Mouse (Mus musculus) stomach, embryonic 15.5 days (tissue): ENCODE measurements around the gene Rrp36. TPM values are rescaled to one million over a fixed set of nuclear protein-coding genes. Genes with fewer than 3 reads are reported as not detected.

Experiments used
- ATAC-seq: fragments of 200-750 bp; cut with Nextera tagmentation; 2 replicates; pipeline ENCODE4 v1.8.0; 2017; ENCODE audit warnings: low read depth, moderate number of reproducible peaks, moderate TSS enrichment; ENCODE audit not compliant: insufficient read depth, low FRiP score
- H3K27ac ChIP-seq: fragments of 300-500 bp; sonication (generic); 2 replicates; pipeline ENCODE4 v1.5.1; 2015; ENCODE audit warnings: mild to moderate bottlenecking, inconsistent platforms
- H3K27me3 ChIP-seq: fragments of 300-500 bp; sonication (generic); replicated peaks from 2 replicates; pipeline ENCODE4 v1.6.1; 2015; ENCODE audit warnings: inconsistent platforms
- H3K36me3 ChIP-seq: fragments of 300-500 bp; sonication (generic); 2 replicates; pipeline ENCODE4 v1.6.1; 2015; ENCODE audit warnings: inconsistent platforms
- H3K4me1 ChIP-seq: fragments of 300-500 bp; sonication (generic); 2 replicates; pipeline ENCODE4 v1.6.1; 2015; ENCODE audit warnings: inconsistent platforms
- H3K4me2 ChIP-seq: fragments of 300-500 bp; sonication (generic); 2 replicates; pipeline ENCODE4 v1.6.1; 2015; ENCODE audit warnings: mild to moderate bottlenecking, inconsistent platforms
- H3K4me3 ChIP-seq: fragments of 300-500 bp; sonication (generic); replicated peaks from 2 replicates; pipeline ENCODE4 v1.5.1; 2015; ENCODE audit warnings: inconsistent platforms
- H3K9ac ChIP-seq: fragments of 300-500 bp; sonication (generic); 2 replicates; pipeline ENCODE4 v1.6.1; 2015; ENCODE audit warnings: inconsistent platforms
- H3K9me3 ChIP-seq: fragments of 300-500 bp; sonication (generic); 2 replicates; pipeline ENCODE4 v1.6.1; 2016; ENCODE audit warnings: inconsistent platforms
- WGBS: fragments of 180-500 bp; shearing (Covaris S2); methylation state at CpG from one replicate; pipeline ENCODE4 v1.1.7; 2015; 5-methylcytosine and 5-hydroxymethylcytosine counted together
- polyA plus RNA-seq: library from polyadenylated mRNA; unstranded; fragments of >200 nt; fragmentation: Nextera tagmentation; extraction: Ambion mirVana; gene quantifications from 2 replicates; pipeline ENCODE4 v1.2.1, GENCODE M21; 2015

Rrp36 gene
- polyA plus RNA-seq, 1 experiment from 2014 or later: 53.2 TPM

DNA sequence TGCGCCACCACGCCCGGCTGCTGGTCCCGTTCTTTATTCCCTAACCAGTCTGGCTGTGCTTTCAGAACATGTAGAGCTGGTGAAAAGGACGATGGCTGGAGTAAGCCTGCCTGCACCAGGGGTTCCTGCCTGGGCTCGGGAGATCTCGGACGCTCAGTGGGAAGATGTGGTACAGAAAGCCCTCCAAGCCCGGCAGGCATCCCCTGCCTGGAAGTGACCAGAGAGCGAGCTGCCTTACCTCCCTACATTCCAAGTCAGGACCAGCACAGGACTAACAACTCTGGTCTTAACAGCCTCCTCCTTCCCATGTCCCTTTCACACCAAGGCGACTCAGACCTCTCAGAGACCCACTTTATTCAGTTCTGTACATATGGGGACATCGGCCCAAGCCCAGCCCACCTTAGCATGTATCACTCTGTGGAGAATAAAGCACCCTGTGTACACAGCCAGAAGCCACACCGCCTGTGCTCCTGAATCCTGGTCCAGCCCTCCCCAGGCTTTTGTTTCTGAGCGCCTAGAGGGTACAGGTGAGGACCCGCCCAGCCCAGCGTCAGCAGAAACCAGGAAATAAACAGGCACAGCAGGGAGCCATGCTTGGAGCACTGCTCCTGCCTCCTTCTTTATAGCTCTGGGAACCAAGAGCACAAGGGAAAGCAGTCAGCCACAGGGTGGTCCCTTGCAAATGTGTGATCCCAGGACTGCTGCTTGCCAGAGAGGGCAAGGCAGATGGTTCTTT lies 8.7 kb upstream of the Rrp36 start:
- Histone ChIP-seq H3K36me3 (peaks cover 44% of the 10 kb centered on the region), H3K9ac (no peak overlapping the region), H3K4me3 (no peak overlapping the region), H3K27ac (peak overlapping the region; percentile 54; the same call in 1 of the 2 replicates), H3K4me1 (peaks cover 26% of the 10 kb centered on the region), H3K4me2 (no peak overlapping the region), H3K9me3 (no peaks in the 10 kb centered on the region), H3K27me3 (no peaks in the 10 kb centered on the region)
- 79% methylated on average over 16 of the region's 16 CpGs for WGBS
- no peak for ATAC-seq

DNA sequence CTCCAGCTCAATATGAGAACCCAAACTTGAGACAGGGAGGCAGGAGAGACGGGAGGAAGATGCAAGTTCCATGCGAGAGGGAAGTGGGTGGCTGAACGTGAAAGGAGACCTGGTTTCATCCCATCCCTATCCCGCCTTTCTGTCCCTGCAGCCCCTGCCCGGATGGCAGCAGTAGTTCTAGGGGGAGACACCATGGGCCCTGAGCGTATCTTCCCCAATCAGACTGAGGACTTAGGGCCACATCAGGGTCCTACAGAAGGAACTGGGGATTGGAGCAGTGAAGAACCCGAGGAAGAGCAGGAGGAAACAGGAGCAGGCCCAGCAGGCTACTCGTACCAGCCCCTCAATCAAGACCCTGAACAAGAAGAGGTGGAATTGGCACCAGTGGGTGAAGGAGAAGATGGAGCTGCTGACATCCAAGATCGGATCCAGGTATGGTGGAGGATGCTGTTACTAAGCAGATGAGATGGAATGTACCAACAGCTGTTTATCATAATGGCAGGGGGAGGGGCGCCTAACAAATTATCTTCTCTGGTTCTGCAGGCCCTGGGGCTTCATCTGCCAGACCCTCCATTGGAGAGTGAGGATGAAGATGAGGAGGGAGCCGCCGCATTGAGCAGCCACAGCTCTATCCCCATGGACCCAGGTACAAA lies 7.4 kb upstream of the Rrp36 start:
- peaks cover 49% of the 10 kb centered on the region for H3K36me3 ChIP-seq
- peak overlapping the region; percentile 97 for H3K4me3 ChIP-seq
- peak overlapping the region; percentile 19 for H3K27ac ChIP-seq
- H3K9ac ChIP-seq: peak overlapping the region; percentile 33
- H3K4me2 ChIP-seq: peak overlapping the region; percentile 81
- H3K4me1 ChIP-seq: peaks cover 26% of the 10 kb centered on the region
- WGBS: 24% methylated on average over 12 of the region's 12 CpGs
- no peaks in the 10 kb centered on the region for H3K27me3 ChIP-seq
- no peaks in the 10 kb centered on the region for H3K9me3 ChIP-seq
- ATAC-seq: no peak

DNA sequence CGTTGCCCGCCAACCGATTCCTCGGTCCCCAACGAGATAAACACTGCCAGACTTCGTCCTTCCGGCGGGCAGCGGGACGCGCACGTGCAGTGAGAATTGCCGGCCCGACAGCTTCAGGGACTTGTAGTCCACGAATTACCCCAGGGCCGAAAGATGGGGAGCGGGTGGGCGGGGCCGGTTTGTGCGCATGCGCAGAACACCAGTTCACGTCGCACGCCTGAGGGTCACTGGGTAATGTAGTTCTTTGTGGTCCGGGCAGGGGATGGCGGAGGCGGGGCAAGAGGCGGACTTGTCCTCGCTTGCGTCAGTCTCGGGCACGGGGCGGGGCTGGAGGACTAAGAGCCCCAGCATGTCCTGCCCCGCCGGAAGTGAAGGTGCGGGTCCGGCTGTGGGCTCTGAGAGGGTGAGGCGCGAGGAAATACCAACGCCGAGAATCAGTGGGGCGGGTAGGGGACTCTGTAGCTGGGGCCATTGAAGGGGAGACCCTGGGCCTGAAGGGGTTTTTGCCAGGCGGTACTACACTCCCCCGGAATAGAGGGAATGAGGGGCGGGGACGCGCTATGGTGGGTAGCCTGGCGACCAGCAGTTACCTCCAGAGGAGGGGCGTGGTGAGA lies 6.7 kb upstream of the Rrp36 start, which contains the start of gene Klhdc3:
Gene Klhdc3, minus strand, starts transcription at position 155 of the 614 bp plus-strand sequence.
- ATAC-seq: peak; percentile 96
- peak within 1 kb of the TSS; percentile 95 for H3K27ac ChIP-seq
- H3K27me3 ChIP-seq: no peaks in the 10 kb centered on the region
- peak within 1 kb of the TSS; percentile 61 for H3K9ac ChIP-seq
- WGBS: 0% methylated on average over 49 of the region's 49 CpGs
- peak within 1 kb of the TSS; percentile 81 for H3K4me2 ChIP-seq
- peaks cover 26% of the 10 kb centered on the region for H3K4me1 ChIP-seq
- H3K4me3 ChIP-seq: peak within 1 kb of the TSS; percentile 97
- no peaks in the 10 kb centered on the region for H3K9me3 ChIP-seq
- peaks cover 49% of the 10 kb centered on the region for H3K36me3 ChIP-seq

- ATAC-seq: no peak; the same call in 1 of the 2 replicates
- WGBS: under 1% methylated on average over 34 of the region's 34 CpGs
- H3K27me3 ChIP-seq: no peaks in the 10 kb centered on the region
- peaks cover 26% of the 10 kb centered on the region for H3K4me1 ChIP-seq
- peak overlapping the region; percentile 61 for H3K4me2 ChIP-seq
- peak overlapping the region; percentile 95 for H3K27ac ChIP-seq
- H3K36me3 ChIP-seq: peaks cover 48% of the 10 kb centered on the region
- H3K4me3 ChIP-seq: peak overlapping the region; percentile 97
- H3K9me3 ChIP-seq: no peaks in the 10 kb centered on the region
- H3K9ac ChIP-seq: peak overlapping the region; percentile 61
Observed at GRCm38 (mm10) chr17:46679843-46680759, 5.9 kb upstream of the Rrp36 start.

DNA sequence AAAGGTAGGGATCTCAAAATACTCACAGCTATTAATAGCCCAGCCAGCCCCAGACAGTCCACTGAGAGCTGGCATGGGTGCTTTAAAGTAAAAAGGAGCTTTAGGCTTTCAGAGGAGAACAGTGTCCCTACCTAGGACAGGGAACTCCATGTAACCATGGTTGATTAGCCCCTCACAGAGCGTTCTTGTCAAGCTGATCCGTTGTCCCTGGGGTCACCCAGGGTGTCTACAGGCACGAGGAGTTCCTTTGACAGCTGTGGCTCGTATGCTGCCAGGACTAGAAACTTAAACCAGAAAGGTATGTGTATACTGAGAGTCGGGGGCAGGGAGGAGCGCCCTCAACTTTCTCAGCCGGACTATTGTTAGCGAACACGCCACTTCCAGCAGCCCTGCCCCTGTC lies 4.8 kb upstream of the Rrp36 start:
- 26% methylated on average over 9 of the region's 9 CpGs for WGBS
- Histone ChIP-seq H3K9me3 (no peaks in the 10 kb centered on the region), H3K9ac (no peak overlapping the region; the same call in 1 of the 2 replicates), H3K4me1 (peaks cover 34% of the 10 kb centered on the region), H3K36me3 (peaks cover 40% of the 10 kb centered on the region), H3K4me2 (peak overlapping the region; percentile 61), H3K27ac (0 out of 2 replicates have a peak overlapping the region, but pooled peaks have one; percentile 95), H3K4me3 (peak overlapping the region; percentile 97), H3K27me3 (no peaks in the 10 kb centered on the region)
- ATAC-seq: no peak

DNA sequence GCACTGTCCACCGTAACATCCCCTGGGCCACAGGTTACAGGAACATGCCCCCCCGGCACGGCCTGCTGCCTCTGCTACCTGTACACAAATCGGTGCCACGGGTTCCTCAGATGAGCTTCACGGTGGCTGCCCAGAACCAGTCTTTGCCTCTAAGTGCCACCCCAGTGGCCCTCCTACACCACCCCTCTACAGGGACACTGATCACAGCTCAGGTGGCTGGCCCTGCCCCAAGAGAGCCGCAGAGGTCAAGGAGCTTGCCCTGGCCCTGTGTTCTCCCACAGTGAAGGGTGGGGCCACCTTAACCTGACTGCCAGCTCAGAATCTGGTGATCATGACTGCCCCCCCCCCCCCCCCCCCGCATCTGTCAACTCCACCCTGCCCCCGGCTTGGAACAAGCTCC lies 4.3 kb upstream of the Rrp36 start, which contains the start of gene Mea1:
Gene Mea1, plus strand, starts transcription at position 378 of the 400 bp plus-strand sequence.
- ATAC-seq: no peak
- H3K4me3 ChIP-seq: peak within 1 kb of the TSS; percentile 97
- WGBS: 85% methylated on average over 8 of the region's 9 CpGs
- no peaks in the 10 kb centered on the region for H3K27me3 ChIP-seq
- peak within 1 kb of the TSS; percentile 61 for H3K4me2 ChIP-seq
- H3K9me3 ChIP-seq: no peaks in the 10 kb centered on the region
- H3K9ac ChIP-seq: peak within 1 kb of the TSS; percentile 5
- peak within 1 kb of the TSS; percentile 95; the same call in 1 of the 2 replicates for H3K27ac ChIP-seq
- H3K36me3 ChIP-seq: peaks cover 35% of the 10 kb centered on the region
- H3K4me1 ChIP-seq: peaks cover 34% of the 10 kb centered on the region

- H3K4me3 ChIP-seq: peak overlapping the region; percentile 78
- peak overlapping the region; percentile 87 for H3K27ac ChIP-seq
- peaks cover 37% of the 10 kb centered on the region for H3K36me3 ChIP-seq
- peak; percentile 19; the same call in 1 of the 2 replicates for ATAC-seq
- WGBS: 22% methylated on average over 15 of the region's 15 CpGs
- 0 out of 2 replicates have a peak overlapping the region, but pooled peaks have one; percentile 9 for H3K9ac ChIP-seq
- H3K4me2 ChIP-seq: peak overlapping the region; percentile 60
- peaks cover 28% of the 10 kb centered on the region for H3K4me1 ChIP-seq
- H3K9me3 ChIP-seq: no peaks in the 10 kb centered on the region
- H3K27me3 ChIP-seq: no peaks in the 10 kb centered on the region
Observed at GRCm38 (mm10) chr17:46674530-46675283, 555 bp upstream of the Rrp36 start.

GRCm38 (mm10) chr17:46669911-46670310 lies 4.2 kb downstream of the Rrp36 start:
- ATAC-seq: no peak
- H3K27me3 ChIP-seq: no peaks in the 10 kb centered on the region
- H3K4me1 ChIP-seq: peaks cover 10% of the 10 kb centered on the region
- H3K36me3 ChIP-seq: peaks cover 25% of the 10 kb centered on the region
- H3K27ac ChIP-seq: no peak overlapping the region
- no peak overlapping the region for H3K9ac ChIP-seq
- 95% methylated on average over 10 of the region's 10 CpGs for WGBS
- no peaks in the 10 kb centered on the region for H3K9me3 ChIP-seq
- H3K4me3 ChIP-seq: no peak overlapping the region
- H3K4me2 ChIP-seq: no peak overlapping the region

- Histone ChIP-seq H3K27ac (no peak overlapping the region), H3K9me3 (no peaks in the 10 kb centered on the region), H3K4me1 (no peaks in the 10 kb centered on the region), H3K4me2 (no peak overlapping the region), H3K36me3 (peaks cover 45% of the 10 kb centered on the region), H3K9ac (no peak overlapping the region), H3K4me3 (no peak overlapping the region), H3K27me3 (no peaks in the 10 kb centered on the region)
- 89% methylated on average over 16 of the region's 16 CpGs for WGBS
- ATAC-seq: no peak
Observed at GRCm38 (mm10) chr17:46667712-46668111, 6.4 kb downstream of the Rrp36 start.

DNA sequence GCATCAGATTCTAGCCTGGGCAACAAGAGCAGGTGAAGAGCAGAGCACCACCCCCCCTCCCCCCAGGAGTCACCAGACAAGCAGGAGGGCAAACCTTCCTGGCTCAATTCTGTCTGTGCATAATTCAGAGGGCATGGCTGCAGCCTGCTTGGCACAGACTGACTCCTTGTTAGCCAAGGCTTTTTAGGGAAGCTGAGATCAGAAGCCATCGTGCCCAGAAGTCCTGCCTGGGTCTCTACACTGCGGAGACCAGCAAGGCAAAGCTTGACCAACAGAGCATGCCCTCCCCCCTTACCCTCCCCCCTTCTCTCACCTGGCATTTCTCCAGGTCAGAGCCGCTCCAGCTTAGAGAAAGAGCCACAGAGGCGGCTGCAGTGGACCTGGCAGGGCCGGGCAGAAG lies 11.4 kb downstream of the Rrp36 start:
- H3K4me3 ChIP-seq: no peak overlapping the region
- peaks cover 71% of the 10 kb centered on the region for H3K36me3 ChIP-seq
- H3K27ac ChIP-seq: no peak overlapping the region
- 86% methylated on average over 5 of the region's 5 CpGs for WGBS
- H3K9me3 ChIP-seq: no peaks in the 10 kb centered on the region
- ATAC-seq: no peak
- H3K4me2 ChIP-seq: no peak overlapping the region
- no peaks in the 10 kb centered on the region for H3K4me1 ChIP-seq
- H3K27me3 ChIP-seq: no peaks in the 10 kb centered on the region
- no peak overlapping the region for H3K9ac ChIP-seq
